Mouse (Mus musculus): ENCODE results near the gene Nlrp9a.
"Not testable (repeated sequence)": the region's sequence is repeated elsewhere in the genome, so short reads cannot be mapped to it uniquely, and the experiment has no call there.

Gene Nlrp9a

DNA sequence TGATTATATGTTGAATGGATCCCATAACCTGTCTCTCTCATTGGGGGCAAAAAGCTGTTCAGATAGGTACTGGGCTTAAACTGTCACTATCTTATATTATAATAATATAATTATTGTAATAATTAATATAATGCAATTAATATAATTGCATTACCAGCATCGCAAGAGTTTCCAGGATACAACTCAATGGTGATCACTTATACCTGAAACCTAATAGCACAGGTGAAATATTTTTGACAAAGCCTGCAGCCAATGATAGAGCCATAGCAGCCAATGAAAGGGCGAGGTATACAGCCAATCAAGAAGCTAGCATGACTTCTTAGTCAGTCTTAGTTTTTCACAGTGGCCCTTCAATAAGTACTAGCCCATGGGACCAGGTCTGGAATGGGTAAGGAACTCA lies at the start of gene Nlrp9a:
TSS of gene Nlrp9a (plus strand) at position 301 of the 400 bp plus-strand sequence.
- not testable (repeated sequence) for DNase-seq (ENCODE audit: low read depth, low spot score)

DNA sequence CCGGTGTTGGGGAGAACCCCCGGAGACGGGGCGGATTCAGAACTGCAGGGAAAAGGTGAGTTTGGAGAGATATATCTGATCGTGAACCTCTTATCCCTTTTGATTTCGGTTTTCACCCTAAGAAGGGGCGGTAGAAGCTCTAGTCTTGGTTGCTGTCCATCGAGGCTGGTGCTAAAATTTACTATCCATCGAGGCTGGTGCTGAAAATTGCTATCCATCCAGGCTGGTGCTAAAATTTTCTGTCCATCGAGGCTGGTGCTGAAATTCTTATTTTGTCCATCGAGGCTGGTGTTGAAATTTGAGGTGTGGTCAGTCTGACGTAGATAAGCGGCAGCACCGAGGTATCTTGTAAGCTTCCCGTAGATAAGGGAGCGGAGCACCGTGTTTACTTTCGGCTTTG lies 45.3 kb upstream of the Nlrp9a start:
- DNase-seq (ENCODE audit: low read depth, low spot score), result not testable (repeated sequence)

DNA sequence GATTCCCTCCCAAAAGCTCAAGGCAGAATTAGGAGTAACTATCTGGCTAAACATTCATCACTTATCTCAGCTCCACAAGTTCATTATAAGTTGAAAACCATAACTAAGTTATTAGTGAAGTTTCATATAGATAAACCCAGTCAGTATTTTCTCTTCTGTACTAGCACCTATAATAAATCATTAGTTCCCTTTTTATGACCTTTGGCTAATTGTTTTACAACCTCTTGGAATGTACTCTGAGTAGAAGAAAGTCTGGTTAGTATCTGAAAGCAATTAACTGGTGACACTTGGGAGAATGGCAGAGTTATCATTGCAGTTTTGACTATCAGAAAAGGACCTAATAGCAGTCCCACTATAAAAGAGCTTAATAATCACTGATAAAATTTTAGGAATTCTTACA lies 54.3 kb downstream of the Nlrp9a start:
- DNase-seq (ENCODE audit: low read depth, low spot score), result no peak

DNA sequence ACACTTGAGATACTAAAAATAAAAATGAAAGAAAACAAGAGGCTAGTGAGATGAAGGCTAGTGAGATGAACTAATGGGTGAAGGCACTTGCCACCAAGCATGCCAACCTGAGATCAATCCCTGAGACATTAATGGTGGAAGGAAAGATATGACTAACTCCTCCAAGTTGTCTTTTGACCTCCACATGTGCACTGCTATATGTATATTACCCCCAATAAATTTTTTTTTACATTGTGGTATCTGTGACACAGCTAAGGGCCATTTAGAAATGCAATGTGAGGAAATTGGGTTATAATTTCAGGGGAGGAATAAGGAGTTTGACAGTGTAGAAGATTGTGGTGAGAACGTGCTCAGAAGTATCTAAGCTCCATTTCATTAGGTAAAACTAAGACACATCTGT lies 55.0 kb downstream of the Nlrp9a start:
- DNase-seq (ENCODE audit: low read depth, low spot score), result no peak

DNA sequence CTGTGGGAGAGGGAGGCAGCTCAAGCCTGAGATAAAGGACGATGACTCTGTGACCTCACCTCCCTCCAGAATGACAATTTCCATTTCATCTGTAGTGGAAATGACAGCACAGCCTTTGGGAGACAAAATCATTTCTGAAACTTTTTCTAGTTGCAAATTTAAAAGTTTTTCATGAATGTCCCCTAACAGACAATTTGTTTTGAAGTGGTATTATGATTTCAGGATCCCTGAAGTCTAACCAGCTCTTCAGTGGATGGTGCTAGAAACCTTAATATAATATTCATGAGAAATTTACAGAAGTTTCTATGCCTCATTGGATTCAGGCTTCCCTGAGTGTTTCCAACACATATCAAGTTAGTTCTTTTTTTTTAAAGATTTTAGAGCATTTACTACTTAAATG lies 83.5 kb downstream of the Nlrp9a start, which contains the start of gene Vmn1r185:
TSS of gene Vmn1r185 (minus strand) at position 101 of the 400 bp plus-strand sequence.
- DNase-seq (ENCODE audit: low read depth, low spot score), result not testable (repeated sequence)
